Mouse (Mus musculus) cerebellum, adult 11-12 months (tissue): ENCODE measurements around the gene Hnrnpl.

Source experiments
- DNase-seq: peaks from one replicate; pipeline ENCODE4 v3.0.0; 2022

Gene Hnrnpl

GRCm38 (mm10) chr7:28808221-28808941 is at the start of gene Hnrnpl:
Gene Hnrnpl (plus strand): TSS chr7:28808541.
- peak; percentile 56 for DNase-seq

GRCm38 (mm10) chr7:28758623-28759022 is 49.7 kb upstream of the Hnrnpl start:
- no peak for DNase-seq

GRCm38 (mm10) chr7:28761907-28762306 is 46.4 kb upstream of the Hnrnpl start:
- DNase-seq, result no peak

GRCm38 (mm10) chr7:28765211-28765610 is 43.1 kb upstream of the Hnrnpl start:
- no peak for DNase-seq

- peak; percentile 98 for DNase-seq
Measured at GRCm38 (mm10) chr7:28766173-28766879, 42.0 kb upstream of the Hnrnpl start, which contains the start of gene Sirt2. Gene Sirt2 (plus strand): TSS chr7:28766735.

- no peak for DNase-seq
Measured at GRCm38 (mm10) chr7:28766910-28767309, 41.4 kb upstream of the Hnrnpl start.

- DNase-seq, result peak; percentile 62
Measured at GRCm38 (mm10) chr7:28767462-28767965, 40.8 kb upstream of the Hnrnpl start, which contains the start of gene Nfkbib. Gene Nfkbib (minus strand): TSS chr7:28767512.

- peak; percentile 17 for DNase-seq
Measured at GRCm38 (mm10) chr7:28769414-28769958, 38.9 kb upstream of the Hnrnpl start.

- DNase-seq, result no peak
Measured at GRCm38 (mm10) chr7:28770309-28770708, 38.0 kb upstream of the Hnrnpl start.

GRCm38 (mm10) chr7:28771867-28772266 is 36.5 kb upstream of the Hnrnpl start:
- DNase-seq, result peak; percentile 38

- DNase-seq, result peak; percentile 44
Measured at GRCm38 (mm10) chr7:28773163-28773562, 35.2 kb upstream of the Hnrnpl start.

GRCm38 (mm10) chr7:28774164-28774563 is 34.2 kb upstream of the Hnrnpl start:
- DNase-seq, result peak; percentile 26

- peak; percentile 15 for DNase-seq
Measured at GRCm38 (mm10) chr7:28775129-28775528, 33.2 kb upstream of the Hnrnpl start.

- DNase-seq, result no peak
Measured at GRCm38 (mm10) chr7:28778825-28779224, 29.5 kb upstream of the Hnrnpl start.

GRCm38 (mm10) chr7:28780067-28780658 is 28.2 kb upstream of the Hnrnpl start:
- peak; percentile 86 for DNase-seq

- no peak for DNase-seq
Measured at GRCm38 (mm10) chr7:28780857-28781256, 27.5 kb upstream of the Hnrnpl start.

GRCm38 (mm10) chr7:28781261-28781663 is 27.1 kb upstream of the Hnrnpl start:
- DNase-seq, result no peak

- DNase-seq, result no peak
Measured at GRCm38 (mm10) chr7:28785161-28785560, 23.2 kb upstream of the Hnrnpl start.

GRCm38 (mm10) chr7:28787884-28788283 is 20.5 kb upstream of the Hnrnpl start:
- DNase-seq, result no peak

GRCm38 (mm10) chr7:28788307-28789195 is 19.8 kb upstream of the Hnrnpl start, which contains the start of gene Rinl:
Gene Rinl (plus strand): TSS chr7:28788969.
- no peak for DNase-seq

- no peak for DNase-seq
Measured at GRCm38 (mm10) chr7:28789235-28789634, 19.1 kb upstream of the Hnrnpl start.
